Mouse (Mus musculus) T-cell, adult 2 months (primary cell): ENCODE measurements around the gene Daam2.

Experiments used
- DNase-seq: peaks from one replicate; pipeline ENCODE4 v3.0.0; 2022; ENCODE audit warnings: low spot score

Gene Daam2

GRCm38 (mm10) chr17:49563830-49564470, at the start of gene Daam2:
Daam2 (minus strand) TSS chr17:49564343.
- no peak for DNase-seq

GRCm38 (mm10) chr17:49610296-49610695, 46.2 kb upstream of the Daam2 start:
- DNase-seq: no peak

GRCm38 (mm10) chr17:49607351-49608027, 43.3 kb upstream of the Daam2 start:
- no peak for DNase-seq

DNA sequence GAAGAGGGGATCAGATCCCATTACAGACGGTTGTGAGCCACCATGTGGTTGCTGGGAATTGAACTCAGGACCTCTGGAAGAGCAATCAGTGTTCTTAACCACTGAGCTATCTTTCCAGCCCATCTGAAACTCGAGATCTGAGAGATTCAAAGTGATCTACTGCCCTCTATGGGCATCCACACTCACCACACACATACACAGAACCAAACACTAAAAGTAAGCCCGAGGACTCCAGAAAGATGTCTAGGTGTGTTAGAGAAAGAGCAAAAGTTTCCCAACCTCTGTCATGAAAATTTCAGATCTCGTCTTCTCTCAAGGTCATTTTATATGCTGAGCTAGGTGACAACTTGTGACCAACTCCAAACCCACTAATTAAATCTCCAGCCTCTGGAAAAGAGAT, 41.3 kb upstream of the Daam2 start:
- no peak for DNase-seq

- DNase-seq: no peak
These were observed 25.9 kb upstream of the Daam2 start for GRCm38 (mm10) chr17:49590051-49590450.

DNA sequence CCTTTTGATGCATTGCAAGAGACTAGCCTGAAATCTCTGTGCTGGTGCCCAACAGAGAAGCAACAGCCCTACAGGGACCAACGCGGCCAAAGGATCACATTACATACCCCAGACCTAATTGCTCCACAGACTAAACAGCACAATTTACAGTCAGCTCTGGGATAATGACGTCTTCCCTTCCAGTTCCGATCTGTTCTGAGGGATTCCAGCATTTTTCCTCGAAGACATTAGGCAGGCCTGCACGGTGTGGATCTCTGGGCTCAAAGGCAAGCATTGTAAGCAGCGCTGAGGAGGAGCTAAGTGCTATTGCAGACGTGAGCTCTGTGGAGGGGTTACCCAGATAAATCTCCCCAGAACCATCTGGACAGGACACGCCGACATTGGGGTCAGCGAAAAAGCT, 18.3 kb upstream of the Daam2 start:
- DNase-seq: no peak

GRCm38 (mm10) chr17:49577321-49577720, 13.2 kb upstream of the Daam2 start:
- no peak for DNase-seq

- DNase-seq: no peak
These were observed 4.6 kb upstream of the Daam2 start for GRCm38 (mm10) chr17:49568717-49569116.

- DNase-seq: no peak
These were observed 346 bp upstream of the Daam2 start for GRCm38 (mm10) chr17:49564489-49564888.

DNA sequence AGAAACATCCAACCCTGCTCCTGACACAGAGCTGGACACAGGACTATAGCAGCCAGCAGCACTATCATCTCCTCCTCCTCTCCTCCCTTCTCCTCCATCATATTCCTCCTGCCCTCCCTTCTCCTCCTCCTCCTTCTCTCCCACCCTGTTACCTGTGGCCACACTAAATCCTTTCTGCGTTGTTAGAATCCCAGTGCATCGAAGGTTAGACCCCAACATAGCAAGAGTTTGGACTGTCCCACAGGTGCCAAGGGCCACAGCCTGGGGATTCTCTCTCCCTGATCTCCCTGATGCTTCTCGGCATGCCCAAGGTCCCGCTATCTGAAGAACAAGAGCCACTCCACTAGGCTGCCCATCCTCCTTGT, 745 bp downstream of the Daam2 start:
- DNase-seq: no peak

- DNase-seq: no peak
These were observed 1.3 kb downstream of the Daam2 start for GRCm38 (mm10) chr17:49562701-49563415.

DNA sequence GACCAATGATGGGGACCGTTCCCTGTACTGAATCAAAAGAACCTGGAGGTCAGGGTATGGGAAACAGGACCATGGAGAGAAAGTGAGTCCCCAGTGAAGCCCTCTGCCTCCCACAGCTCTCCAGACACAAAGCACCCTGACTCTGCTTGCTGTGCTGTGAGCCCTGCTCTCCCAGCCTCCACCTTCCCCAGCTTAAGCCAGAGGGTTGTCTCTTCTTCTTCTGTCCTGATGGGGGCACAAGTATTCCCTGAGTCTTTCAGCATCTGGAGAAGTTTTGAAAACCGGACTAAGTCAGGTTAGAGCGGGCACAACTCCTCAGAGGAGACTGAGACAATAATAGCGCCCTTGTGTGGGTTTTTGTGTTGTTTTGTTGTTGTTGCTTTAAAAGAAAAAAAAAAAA, 2.2 kb downstream of the Daam2 start:
- DNase-seq: no peak

DNA sequence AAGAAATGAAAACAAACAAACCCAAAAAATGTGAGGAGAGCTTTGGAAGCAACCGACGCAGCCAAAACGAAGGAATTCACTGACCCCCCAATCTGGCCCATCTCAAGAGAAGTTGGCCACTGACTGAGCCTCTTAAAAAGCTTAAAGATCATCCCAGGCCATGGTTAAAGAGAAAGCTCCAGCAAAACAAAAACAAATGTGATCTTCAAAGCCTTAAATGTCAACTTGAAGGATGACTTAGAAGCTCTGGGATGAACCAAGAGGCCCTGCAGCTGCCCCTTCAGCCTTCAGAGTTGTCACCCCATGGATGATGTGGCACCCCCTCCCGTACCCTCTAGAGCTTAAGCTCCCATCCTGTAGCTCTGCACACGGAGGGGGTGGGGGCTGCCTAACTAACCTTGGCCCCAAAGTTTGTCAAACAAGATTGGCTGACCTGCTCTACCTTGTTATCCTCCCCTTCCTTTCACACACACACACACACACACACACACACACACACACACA, 4.3 kb downstream of the Daam2 start:
- DNase-seq: no peak

DNA sequence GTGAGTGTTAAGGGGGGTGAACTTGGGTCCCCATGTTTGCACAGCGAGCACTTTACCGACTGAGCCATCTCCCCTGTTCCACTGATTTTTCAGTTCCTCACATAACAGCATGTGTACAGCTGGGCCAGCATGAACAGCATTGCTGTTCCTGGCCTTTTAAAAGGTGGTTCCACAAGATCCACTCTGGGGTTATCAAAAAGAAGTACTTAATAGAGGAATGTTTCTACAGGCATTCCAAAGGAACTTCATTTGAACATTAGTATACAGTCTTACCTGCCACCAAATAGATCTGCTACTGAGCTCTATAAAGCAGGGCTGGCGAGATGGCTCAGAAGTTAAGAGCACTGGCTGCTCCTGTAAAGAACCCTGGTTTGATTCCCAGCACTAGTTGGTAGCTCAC, 8.0 kb downstream of the Daam2 start:
- DNase-seq: no peak

DNA sequence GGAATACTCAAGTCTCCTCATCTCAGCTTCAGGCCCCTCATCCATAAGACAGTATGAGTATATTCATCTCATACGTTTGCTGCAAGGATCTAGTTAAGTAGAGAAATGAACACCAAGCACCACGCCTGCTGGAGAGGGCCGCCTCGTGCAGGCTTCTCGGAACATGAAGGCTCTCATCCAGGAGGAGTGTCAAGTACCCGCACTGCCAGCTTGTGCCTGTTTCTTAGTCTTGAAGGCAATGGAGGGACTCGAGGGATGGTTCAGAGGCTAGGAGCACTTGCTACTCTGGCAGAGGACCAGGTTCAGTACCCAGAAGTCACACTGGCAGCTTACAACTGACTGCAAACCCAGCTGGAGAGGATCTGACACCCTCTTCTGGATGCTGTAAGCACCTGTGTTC, 12.2 kb downstream of the Daam2 start:
- DNase-seq: no peak

DNA sequence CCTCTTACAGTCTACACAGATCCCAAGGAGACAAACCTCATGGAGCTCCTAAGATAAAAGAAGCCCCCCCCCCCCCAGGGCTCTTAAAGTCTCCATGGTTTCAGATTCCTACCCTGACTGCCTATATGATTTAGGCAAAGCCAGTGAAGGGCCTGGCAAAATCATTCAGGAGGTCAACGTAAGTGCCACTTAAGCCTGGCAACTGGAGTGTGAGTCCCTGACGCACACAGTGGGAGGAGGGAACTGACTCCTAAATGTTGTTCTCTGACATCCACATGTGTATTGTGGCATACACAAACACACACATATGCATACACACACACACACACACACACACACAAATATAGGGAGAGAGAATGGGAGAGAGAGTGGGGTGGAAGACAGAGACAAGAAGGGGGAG, 12.7 kb downstream of the Daam2 start:
- no peak for DNase-seq

GRCm38 (mm10) chr17:49545997-49546396, 18.1 kb downstream of the Daam2 start:
- DNase-seq: no peak

DNA sequence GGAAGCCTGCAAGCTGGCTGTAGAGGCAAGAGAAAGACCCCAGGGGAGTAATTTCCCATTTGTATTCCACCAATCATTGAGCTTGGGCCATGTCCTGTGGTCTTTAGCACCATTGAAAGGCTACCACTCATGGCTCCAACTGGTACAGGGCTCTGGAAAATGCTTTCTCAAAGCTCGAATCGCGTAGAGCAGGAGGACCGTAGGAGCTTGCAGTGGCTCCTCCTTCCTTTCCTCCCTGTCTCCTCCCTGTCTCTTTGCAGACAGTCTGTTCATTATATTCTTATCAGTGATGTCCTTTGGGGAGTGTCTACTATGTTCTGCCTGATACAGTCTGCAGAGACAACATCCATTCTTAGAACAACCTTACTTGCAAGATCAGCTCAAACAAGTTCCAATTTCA, 18.7 kb downstream of the Daam2 start:
- DNase-seq: no peak

GRCm38 (mm10) chr17:49544561-49544960, 19.6 kb downstream of the Daam2 start:
- no peak for DNase-seq

DNA sequence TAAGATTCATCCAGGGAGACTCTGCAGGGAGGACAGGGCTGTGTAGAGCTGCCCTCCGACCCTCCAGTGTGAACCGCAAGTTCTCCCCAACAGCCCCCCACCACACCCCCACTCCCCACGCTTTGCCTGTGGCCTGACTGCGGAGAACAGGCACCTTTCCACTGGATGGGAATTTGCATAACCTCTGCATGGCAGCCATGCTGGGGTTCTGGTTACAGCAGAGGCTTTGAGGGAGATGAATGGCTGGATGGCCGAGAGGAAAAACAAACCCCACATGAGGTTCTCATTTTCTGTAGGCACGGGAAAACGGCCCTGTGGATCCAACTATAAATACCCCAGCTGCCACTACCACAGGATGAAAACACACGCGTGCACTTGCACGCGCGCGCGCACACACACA, 23.4 kb downstream of the Daam2 start:
- DNase-seq: no peak

GRCm38 (mm10) chr17:49539204-49539603, 24.9 kb downstream of the Daam2 start:
- no peak for DNase-seq

DNA sequence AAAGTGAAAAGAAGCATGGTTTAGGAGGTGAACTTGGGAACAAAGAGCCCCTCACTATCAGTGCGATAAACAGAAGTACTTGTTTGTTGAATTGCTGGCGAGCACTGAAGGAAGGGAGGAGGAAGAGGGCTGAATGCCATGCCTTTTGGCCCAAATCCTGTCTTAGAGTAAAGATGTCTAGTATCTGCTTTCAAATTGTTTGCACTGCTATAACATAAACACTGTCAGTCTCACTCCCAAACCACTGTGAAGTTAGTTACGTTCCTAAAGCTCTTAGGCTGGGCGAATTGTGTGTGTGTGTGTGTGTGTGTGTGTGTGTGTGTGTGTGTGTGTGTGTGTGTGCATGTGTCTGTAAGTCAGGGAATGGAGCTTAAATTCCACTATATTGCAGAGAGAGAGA, 28.6 kb downstream of the Daam2 start:
- DNase-seq: no peak

DNA sequence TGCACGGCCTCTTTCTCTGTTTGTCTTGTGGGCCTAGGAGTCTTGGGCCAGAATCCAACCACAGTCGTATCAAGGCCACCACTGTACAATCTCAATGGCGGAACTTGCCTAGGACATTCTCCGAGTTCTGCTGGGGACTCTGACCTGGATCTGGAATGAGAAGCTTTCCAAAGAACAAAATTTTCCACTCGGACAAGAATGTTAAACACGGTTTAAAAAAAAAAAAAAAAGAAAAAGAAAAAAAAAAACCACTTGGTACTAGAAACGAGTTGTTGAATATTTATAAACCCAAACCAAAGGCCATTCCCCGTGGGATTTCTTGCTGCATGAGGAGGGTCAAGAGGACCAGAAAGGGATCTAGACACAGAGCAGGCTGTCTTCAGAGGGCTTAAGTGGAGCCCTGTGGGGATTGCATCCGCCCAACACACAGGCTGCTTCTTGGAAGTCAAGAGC, 29.9 kb downstream of the Daam2 start:
- DNase-seq: no peak
